Mouse (Mus musculus): Measurements from ENCODE around the gene Prkaa1.
"Not testable (repeated sequence)": the region's sequence is repeated elsewhere in the genome, so short reads cannot be mapped to it uniquely, and the experiment has no call there.

The Prkaa1 gene

DNA sequence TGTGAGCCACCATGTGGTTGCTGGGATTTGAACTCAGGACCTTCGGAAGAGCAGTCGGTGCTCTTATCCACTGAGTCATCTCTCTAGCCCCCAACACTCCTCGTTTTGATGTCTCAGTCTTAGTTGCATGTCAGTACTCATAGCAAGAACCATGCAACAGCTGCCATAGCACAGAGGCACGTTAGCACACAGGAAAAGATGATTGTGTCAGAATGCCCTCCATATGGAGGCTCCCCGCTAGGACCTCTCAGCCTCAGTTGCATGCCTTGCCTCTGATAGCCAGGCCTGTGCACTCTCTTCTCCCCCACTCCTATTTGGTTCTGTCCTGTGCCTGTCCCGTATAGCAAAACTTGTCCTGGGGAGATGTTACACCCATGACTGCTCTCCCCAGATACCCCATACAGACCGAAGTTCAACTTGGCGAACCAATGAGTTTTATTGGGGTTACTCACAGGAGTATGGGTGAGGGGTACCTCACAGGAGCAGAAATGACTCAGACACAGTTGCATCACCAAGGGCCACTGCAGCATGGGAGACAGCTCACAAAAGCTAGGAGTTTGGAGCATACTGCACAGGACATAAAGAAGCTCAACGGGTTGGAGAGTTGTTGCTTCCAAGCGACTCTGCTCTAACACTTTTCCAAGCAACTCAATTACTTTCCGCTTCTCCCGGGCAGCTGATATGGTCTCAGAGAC is 14.4 kb upstream of the Prkaa1 start:
- no peak for DNase-seq (ENCODE audit: low read depth, low spot score)

DNA sequence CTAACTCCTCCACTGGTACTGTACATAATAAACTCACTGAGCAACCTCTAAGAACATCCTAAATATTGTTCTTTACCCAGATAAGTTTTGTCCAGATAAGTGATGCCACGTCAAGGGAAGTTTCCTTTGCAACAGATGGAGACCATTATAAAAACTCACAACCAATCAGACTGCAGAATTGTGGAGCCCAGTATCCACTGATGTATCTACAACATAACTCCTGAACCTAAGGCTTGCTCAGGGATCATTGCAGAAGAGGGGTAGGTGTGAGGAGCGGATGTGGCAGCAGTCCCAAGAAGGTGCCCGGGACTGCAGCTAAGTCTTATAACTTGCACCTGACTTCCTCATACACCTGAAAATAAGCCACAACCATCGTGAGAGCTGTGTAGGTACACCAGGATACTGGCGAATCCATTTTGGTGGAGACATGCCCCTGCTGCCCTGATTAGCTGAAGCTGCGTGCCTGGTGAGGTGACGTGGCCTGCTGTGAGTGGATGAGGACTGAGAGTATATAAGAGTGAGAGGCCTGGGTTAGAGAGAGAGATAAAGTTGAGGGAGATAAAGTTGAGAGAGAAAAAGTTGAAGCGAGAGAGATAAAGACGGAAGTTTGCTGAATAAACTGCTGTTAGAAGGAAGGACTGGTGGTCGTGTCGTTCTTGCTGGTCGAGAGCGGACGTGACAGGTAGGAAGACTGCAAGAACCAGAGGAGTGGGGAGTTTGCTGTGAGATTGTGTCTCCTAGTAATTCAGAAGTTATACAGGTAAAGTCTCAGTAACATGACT is 12.6 kb upstream of the Prkaa1 start:
- not testable (repeated sequence) for DNase-seq (ENCODE audit: low read depth, low spot score)

DNA sequence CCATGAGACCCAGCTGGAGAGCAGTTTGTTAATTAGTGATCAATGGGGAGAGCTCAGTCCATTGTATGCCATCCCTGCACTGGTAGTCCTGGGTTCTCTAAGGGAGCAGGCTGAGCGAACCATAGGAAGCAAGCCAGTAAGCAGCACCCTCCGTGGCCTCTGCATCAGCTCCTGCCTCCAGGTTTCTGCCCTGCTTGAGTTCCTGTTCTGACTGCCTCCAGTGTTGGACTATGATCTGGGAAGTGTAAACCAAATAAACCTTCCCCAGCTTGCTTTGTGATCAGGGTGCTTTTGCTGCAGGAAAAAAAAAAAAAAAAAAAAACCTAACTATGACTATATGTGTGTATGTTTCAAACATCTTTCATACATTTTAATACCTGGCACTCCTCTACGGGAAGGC is 10.4 kb upstream of the Prkaa1 start:
- no peak for DNase-seq (ENCODE audit: low read depth, low spot score)

DNA sequence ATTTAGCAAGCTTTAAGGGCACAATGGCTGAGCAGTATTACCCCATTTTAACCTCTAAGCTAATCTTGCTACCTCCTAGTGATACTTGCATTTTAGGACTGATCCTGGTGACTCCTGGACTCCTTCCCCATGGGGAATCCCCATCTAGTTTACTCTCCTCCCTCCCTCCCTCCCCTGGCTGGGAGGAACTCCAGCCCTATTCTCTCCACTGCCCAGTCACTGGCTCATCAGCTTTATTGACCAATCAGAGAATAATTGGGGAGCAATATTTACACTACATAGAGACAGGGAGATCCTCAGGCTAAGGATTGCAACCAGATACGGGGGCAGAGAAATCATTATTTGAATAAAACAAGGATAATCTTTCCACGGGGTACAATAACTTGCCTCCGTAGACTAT is 9.5 kb upstream of the Prkaa1 start:
- DNase-seq (ENCODE audit: low read depth, low spot score), result no peak

- no peak for DNase-seq (ENCODE audit: low read depth, low spot score)
These were observed 8.6 kb upstream of the Prkaa1 start for GRCm38 (mm10) chr15:5134945-5135483.

DNA sequence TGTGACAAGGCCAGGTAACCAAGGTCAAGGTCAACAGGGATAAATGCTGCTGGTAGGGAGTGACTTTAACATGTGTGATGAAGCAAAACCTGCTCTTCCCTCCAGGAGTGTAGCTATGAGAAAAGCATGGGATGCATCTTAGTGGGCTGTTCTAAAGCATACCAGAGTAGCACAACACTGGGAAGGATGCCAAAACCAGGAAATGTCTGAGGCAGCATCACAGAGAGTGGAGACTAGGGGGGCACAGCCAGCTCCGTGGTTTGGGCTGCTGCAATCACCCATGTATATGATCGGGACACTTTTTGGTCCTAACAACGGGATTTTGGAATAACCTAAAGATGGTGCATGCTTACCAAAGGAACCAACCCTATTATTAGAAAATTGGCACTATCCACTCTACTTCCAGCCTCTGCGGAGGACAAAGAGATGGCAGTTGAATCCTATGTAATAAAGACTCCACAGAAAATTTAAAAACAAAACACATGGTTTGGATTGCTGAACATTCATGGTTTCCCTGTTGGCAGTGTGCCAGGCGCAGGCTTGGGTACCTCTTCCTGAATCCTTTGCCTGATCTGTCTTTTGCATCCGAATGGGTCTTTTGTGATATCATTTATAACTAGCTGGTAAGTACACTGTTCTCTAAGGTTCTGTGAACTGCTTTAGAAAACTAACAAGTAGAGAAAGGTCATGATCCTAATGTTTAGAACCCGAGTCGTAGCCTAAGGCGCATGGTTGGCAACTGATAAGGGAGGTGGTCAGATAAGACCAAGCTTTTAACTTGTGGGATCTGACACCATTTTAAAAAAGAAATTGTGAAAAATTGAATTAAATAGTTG is 5.4 kb upstream of the Prkaa1 start:
- peak; percentile 58 for DNase-seq (ENCODE audit: low read depth, low spot score)

GRCm38 (mm10) chr15:5139366-5139765 is 4.3 kb upstream of the Prkaa1 start:
- DNase-seq (ENCODE audit: low read depth, low spot score), result no peak

DNA sequence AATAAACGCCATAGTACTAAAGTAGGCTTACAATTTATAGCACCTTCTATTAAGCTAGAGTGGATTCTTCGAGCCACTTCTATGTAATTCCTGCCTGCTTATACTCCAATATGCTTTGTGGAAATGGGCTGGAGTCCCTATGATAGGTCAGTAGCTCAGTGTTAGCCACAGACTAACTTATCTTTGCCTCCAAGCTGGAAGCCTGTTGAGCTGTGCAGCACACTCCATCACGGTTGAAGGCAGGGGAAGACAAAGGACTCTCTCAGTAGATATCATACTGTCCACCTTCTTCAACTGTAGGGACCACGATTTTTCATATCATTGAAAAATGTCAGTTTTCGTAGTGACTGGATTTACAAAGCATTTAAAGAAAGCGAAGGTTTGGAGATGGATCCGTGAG is 3.8 kb upstream of the Prkaa1 start:
- peak; percentile 54 for DNase-seq (ENCODE audit: low read depth, low spot score)

DNA sequence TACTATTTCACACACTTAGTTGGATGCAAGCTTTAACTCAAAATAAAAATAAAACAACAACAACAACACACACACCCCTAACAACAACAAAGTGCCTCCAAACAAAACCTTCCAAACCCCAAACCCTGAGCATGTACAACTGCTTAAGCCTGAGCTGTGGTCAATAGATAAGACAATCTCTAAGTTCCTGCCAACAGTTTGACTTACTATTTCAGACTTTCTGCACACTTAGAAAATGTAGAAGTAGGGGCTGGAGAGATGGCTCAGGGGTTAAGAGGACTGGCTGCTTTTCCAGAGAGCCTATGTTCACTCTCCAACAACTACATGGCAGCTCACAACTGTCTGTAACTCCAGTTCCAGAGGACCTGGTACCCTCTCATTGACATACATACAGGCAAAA is 3.3 kb upstream of the Prkaa1 start:
- no peak for DNase-seq (ENCODE audit: low read depth, low spot score)

DNA sequence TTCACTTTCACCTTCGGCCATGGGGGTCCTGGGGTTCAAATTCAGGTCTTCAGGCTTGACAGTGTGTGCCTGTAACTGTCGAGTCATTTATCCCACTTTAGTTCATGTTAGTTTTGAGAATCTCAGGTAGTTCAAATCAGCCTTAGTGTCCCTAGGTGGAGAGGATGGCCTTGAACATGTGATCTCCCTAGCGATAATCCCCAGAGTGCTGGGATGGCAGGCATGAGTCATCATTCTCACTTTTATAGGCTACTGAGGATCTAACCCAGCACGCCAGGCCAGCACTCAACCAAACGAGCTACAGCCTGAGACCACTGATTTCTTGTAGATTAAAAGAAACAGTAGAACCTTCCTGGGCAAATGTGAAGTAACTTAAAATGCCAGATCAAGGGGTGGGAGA is 1.6 kb upstream of the Prkaa1 start:
- DNase-seq (ENCODE audit: low read depth, low spot score), result peak; percentile 48

- no peak for DNase-seq (ENCODE audit: low read depth, low spot score)
These were observed 947 bp upstream of the Prkaa1 start for GRCm38 (mm10) chr15:5142714-5143113.

GRCm38 (mm10) chr15:5144021-5144778 is 539 bp downstream of the Prkaa1 start:
- peak; percentile 28 for DNase-seq (ENCODE audit: low read depth, low spot score)

DNA sequence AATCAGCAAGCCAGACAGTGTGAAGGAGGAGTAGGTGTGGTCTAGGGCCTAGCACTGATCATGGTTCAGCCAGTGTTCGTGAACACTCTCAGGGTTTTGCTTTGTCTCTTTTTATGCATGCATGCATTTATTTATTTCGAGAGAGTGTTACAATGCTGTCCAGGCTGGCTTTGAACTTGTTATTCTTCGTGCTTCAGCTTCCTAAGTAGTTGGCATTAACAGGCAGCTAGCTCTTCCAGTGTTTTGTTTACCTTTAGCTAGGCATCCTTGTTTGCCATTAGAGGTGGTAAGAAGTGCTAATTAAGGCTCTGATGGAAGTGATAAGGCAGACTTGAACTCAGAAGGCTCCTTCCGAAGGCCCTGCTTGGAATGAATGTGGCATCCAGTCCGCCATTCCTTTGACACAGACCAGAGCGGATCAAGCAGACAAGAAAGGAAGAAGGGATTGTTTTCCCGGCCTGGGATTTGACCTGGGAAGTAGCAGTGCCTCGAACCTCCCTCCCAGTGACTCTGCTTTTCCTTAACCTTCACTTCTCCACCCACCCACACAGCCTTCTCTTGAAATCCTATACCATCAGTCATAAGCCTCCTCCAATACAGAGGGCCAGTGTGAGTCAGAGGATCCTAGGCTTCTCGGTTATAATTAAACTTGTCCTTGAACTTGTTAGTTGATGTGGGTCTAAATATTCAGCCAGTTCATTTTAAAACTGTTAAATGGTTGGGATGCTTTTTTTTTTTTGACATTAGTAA is 1.7 kb downstream of the Prkaa1 start:
- DNase-seq (ENCODE audit: low read depth, low spot score), result no peak

DNA sequence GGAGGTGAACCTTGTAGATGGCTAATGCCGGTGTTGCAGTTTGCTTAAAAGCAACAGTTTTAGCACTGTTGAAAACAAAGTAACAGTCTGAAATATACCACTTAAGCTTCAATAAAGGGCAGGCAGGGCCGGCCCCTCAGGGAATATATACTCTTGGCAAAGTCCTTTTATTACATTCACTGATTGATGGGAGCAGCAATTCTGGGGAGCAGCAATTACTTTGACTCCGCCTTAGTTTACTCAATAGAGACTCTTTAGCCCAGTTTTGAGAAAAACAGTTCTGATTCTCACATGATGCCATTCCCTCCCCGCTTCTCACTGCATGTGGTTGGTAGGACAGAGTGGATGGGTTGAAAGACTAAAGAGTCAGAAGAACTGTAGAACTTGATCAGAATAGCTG is 5.5 kb downstream of the Prkaa1 start:
- no peak for DNase-seq (ENCODE audit: low read depth, low spot score)

DNA sequence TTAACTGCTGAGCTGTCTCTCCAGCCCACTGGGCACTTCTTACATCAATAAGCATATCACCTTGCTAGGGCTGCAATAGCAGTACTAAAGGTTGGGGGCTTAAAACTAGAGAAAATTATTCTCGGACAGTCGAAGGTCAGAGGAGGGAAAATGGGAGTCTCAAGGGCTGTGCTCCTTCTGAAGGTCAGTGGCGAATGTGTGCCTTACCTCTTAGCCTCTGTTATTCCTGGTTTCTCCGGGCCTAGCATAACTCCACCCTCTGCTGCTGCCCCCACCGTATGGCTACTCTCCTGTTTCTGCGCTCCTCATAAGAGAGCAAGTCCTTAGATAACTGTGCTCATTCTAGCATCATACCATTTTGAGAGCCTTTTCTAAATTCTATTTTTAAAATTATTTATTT is 8.5 kb downstream of the Prkaa1 start:
- DNase-seq (ENCODE audit: low read depth, low spot score), result no peak

DNA sequence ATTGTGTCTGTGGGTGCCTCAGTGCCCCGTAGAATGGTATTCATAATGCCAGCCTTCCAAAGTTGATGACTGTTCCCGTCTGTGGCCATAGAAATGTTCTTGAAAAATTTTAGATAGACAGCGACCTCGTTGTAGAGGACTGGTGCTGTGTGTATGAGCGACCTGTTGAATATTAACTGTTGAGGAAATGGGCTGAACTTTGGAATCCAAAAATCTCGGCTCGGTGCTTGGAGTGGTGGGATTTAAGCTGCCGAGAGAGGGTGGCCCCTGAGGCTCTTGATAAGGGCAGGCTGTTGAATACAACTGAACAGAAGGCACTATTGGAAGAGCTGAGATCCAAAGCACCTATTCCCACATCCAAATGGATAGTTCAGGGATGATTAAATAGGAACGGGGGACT is 11.0 kb downstream of the Prkaa1 start:
- no peak for DNase-seq (ENCODE audit: low read depth, low spot score)

DNA sequence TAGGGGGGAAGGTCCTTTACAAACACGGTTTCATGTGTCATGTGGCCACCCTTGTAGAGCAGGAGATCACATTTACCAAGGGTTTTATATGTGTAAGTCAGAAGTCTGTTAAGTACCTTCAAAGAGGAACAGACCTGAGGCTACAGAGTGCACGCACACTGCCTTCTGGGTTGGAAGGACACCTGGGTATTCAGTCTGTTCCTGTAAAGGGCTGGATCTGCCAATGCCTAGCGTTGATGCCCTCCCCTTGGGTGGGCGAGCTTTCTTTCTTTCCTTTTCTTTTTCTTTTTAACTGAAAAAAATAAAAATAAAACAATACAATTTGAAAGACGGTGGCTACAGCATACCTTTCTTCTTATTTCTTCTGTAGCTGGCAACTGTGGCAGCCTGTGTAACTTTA is 11.4 kb downstream of the Prkaa1 start:
- no peak for DNase-seq (ENCODE audit: low read depth, low spot score)

DNA sequence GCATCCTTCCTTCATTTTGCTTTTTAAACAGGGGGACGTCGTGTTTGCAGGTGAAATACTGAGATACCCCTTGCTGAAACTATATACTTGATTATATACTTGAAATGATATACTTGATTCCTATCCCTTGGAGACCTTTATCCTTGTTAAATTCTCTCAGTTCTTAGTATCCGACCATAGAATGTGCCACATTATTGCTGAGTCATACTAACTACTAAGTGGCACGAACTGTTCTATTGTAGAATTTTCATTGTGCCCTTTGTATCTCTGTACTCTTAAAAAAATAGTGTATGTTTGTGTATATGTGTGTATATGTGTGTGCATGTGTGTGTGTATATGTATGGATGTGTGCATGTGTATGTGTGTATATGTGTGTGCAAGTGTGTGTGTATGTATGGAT is 12.7 kb downstream of the Prkaa1 start:
- no peak for DNase-seq (ENCODE audit: low read depth, low spot score)

GRCm38 (mm10) chr15:5157386-5157785 is 13.7 kb downstream of the Prkaa1 start:
- no peak for DNase-seq (ENCODE audit: low read depth, low spot score)

GRCm38 (mm10) chr15:5158827-5159226 is 15.2 kb downstream of the Prkaa1 start:
- no peak for DNase-seq (ENCODE audit: low read depth, low spot score)
